Mouse (Mus musculus) heart, embryonic 15.5 days (tissue): ENCODE data around the gene Ak1. TPM values are rescaled to one million over a fixed set of nuclear protein-coding genes. Genes with fewer than 3 reads are reported as not detected.

Experiments used
- ATAC-seq: fragments of 200-750 bp; cut with Nextera tagmentation; replicated peaks from 2 replicates; pipeline ENCODE4 v1.8.0; 2017; ENCODE audit warnings: low read depth, moderate TSS enrichment; ENCODE audit not compliant: insufficient number of reproducible peaks, insufficient read depth, low FRiP score
- H3K27ac ChIP-seq: fragments of 300-500 bp; sonication (generic); 2 replicates; pipeline ENCODE4 v1.5.1; 2015; ENCODE audit warnings: mild to moderate bottlenecking, inconsistent platforms
- H3K27me3 ChIP-seq: fragments of 300-500 bp; sonication (generic); 2 replicates; pipeline ENCODE4 v1.6.1; 2015; ENCODE audit warnings: inconsistent platforms
- H3K36me3 ChIP-seq: fragments of 300-500 bp; sonication (generic); 2 replicates; pipeline ENCODE4 v1.6.1; 2015; ENCODE audit warnings: mild to moderate bottlenecking, inconsistent platforms
- H3K4me1 ChIP-seq: fragments of 300-500 bp; sonication (generic); replicated peaks from 2 replicates; pipeline ENCODE4 v1.6.1; 2015; ENCODE audit warnings: inconsistent platforms
- H3K4me2 ChIP-seq: fragments of 300-500 bp; sonication (generic); 2 replicates; pipeline ENCODE4 v1.6.1; 2015; ENCODE audit warnings: inconsistent platforms, mild to moderate bottlenecking, moderate library complexity
- H3K4me3 ChIP-seq: fragments of 300-500 bp; sonication (generic); 2 replicates; pipeline ENCODE4 v1.5.1; 2015; ENCODE audit warnings: mild to moderate bottlenecking, inconsistent platforms
- H3K9ac ChIP-seq: fragments of 300-500 bp; sonication (generic); 2 replicates; pipeline ENCODE4 v1.6.1; 2015; ENCODE audit warnings: mild to moderate bottlenecking, inconsistent platforms
- H3K9me3 ChIP-seq: fragments of 300-500 bp; sonication (generic); replicated peaks from 2 replicates; pipeline ENCODE4 v1.6.1; 2016; ENCODE audit warnings: inconsistent platforms
- WGBS: fragments of 180-500 bp; shearing (Covaris S2); methylation state at CpG from one replicate; pipeline ENCODE4 v1.1.7; 2015; ENCODE audit warnings: mixed read lengths; 5-methylcytosine and 5-hydroxymethylcytosine counted together
- polyA plus RNA-seq: library from polyadenylated mRNA; unstranded; fragments of >200 nt; fragmentation: Nextera tagmentation; extraction: Ambion mirVana; gene quantifications from 2 replicates; pipeline ENCODE4 v1.2.1, GENCODE M21; 2015

The Ak1 gene
- polyA plus RNA-seq, 1 experiment from 2014 or later: 390 TPM

DNA sequence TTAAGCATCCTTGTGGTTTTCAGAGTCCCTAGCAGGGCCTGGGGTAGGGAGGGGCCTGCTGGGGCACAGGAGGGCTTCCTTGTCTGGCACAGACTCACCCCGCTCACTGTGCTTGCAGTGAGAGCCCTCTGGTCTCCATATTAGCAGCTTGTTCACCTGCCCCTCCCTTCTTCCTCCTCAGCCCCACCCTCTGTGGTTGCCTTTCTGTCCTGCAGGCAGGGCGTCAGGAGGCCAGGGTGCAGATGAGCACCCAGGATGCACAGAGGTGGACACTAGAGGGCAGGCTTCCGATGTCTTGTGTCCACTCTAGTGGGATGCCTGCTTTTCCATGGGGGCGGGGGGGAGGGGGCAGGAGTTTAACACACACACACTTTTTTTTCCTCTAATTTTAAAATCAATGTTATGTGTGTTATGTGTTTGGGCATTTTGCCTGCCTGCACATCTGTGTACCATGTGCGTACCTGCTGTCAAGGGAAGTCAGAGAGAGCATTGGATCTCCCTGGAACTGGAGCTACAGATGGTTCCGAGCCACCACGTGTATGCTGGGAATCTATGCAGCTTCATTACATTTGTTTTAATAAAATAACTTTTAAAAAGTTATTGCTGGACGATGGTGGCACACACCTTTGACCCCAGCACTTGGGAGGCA, 20.0 kb upstream of the Ak1 start:
- 39% methylated on average over 8 of the region's 8 CpGs for WGBS
- no peaks in the 10 kb centered on the region for H3K27me3 ChIP-seq
- no peak overlapping the region for H3K9ac ChIP-seq
- no peak overlapping the region for H3K27ac ChIP-seq
- ATAC-seq: peak; percentile 48; the same call in 1 of the 2 replicates
- no peak overlapping the region for H3K4me3 ChIP-seq
- peaks cover 15% of the 10 kb centered on the region for H3K4me1 ChIP-seq
- H3K4me2 ChIP-seq: no peak overlapping the region
- H3K9me3 ChIP-seq: no peaks in the 10 kb centered on the region
- H3K36me3 ChIP-seq: peaks cover 15% of the 10 kb centered on the region; the same call in 1 of the 2 replicates

DNA sequence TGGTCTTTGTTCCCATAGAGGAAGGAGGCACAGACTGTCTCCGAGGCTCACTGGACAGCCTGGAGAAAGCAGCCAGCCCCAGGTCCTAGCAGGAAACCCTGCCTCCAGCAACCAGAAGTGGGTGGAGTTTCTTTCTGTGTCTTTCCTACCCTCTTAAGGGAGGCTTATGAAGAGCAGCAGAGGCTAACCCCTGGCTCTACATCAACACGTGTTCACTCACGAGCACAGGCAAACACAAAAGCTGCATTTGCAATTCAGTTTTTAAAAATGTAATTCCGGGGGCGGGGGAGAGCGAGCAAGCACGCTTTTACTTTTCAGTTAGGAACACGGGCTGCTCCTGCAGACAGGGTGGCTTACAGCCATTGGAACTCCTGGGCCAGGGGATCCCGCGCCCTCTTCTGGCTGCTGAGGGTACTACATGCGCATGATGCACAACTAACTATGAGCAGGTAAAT, 18.9 kb upstream of the Ak1 start:
- peaks cover 21% of the 10 kb centered on the region for H3K4me1 ChIP-seq
- H3K27ac ChIP-seq: peak overlapping the region; percentile 60
- under 1% methylated on average over 11 of the region's 11 CpGs for WGBS
- H3K9ac ChIP-seq: 0 out of 2 replicates have a peak overlapping the region, but pooled peaks have one; percentile 15
- H3K4me2 ChIP-seq: peak overlapping the region; percentile 67
- no peaks in the 10 kb centered on the region for H3K27me3 ChIP-seq
- peaks cover 4% of the 10 kb centered on the region; the same call in 1 of the 2 replicates for H3K36me3 ChIP-seq
- ATAC-seq: no peak; the same call in 1 of the 2 replicates
- no peaks in the 10 kb centered on the region for H3K9me3 ChIP-seq
- peak overlapping the region; percentile 43 for H3K4me3 ChIP-seq

DNA sequence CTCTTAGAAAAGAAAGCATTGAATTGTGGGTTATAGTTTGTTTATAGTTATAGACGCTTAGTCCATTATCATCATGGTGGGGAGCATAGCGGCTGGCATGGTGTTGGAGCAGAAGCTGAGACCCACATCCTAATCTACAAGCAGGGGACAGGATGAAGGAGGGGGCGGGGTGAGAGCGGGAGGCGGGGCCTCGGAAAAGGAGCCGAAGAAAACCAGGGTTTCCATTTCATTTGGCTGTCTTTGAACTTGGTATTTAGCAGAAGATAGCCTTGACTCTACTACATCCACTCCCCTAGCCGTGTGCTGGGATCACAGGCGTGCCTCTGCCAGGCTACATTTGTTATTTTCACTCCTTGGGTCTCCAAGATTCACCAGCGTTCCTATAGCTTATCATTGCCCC, 16.9 kb upstream of the Ak1 start:
- no peaks in the 10 kb centered on the region for H3K27me3 ChIP-seq
- H3K27ac ChIP-seq: no peak overlapping the region
- no peaks in the 10 kb centered on the region for H3K36me3 ChIP-seq
- no peak overlapping the region for H3K9ac ChIP-seq
- WGBS: 35% methylated on average over 10 of the region's 10 CpGs
- H3K9me3 ChIP-seq: no peaks in the 10 kb centered on the region
- H3K4me3 ChIP-seq: no peak overlapping the region
- H3K4me2 ChIP-seq: no peak overlapping the region
- H3K4me1 ChIP-seq: peaks cover 39% of the 10 kb centered on the region
- ATAC-seq: no peak

DNA sequence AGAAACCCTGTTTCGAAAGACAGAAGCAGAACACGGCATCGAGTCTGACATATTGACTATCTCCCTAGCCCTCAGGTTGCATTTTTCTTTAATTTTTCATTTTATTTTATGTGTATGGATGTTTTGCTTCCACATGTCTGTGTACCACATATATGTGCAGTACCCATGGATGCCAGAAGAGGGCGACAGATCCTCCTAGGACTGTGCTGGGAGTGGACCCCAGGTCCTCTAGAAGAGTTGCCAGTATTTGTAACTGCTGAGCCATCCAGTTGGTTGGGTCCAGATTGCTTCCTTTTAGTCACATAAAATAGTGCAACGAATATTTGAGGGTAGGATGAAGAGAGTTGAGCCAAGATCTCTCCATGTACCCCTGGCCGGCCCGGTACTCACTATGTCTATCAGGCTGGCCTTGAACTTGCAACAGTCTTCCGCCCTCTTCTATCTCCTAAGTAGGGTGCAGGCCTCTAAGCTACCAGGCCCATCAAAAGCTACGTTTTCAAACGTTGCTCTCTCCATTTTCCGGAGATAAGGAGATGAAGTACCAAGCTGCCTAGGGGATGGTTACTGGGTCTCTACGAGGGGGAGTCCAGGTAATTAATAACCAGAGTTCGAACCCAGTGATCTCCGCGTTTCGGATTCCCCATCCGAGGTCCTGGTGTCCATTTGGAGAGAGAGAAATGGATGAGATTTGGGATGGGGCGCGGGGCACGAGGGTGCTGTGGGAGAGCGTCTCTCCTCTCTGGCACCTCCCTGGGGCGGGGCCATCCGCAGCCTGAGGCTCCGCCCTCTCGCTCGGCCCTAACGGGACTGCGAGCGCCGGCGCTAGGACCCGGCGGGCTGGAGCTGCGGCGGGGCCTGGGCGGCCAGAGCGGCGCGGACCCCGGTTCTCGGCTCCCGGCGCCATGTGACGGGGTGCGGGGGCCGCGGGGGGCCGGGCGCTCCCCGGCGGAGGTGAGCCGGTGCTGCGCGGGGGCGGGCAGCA, 15.1 kb upstream of the Ak1 start:
- peak overlapping the region; percentile 83 for H3K9ac ChIP-seq
- peak; percentile 77 for ATAC-seq
- peak overlapping the region; percentile 95 for H3K4me2 ChIP-seq
- peak overlapping the region; percentile 94 for H3K27ac ChIP-seq
- WGBS: 11% methylated on average over 53 of the region's 55 CpGs
- no peaks in the 10 kb centered on the region for H3K27me3 ChIP-seq
- H3K36me3 ChIP-seq: no peaks in the 10 kb centered on the region
- H3K4me3 ChIP-seq: peak overlapping the region; percentile 79
- peaks cover 53% of the 10 kb centered on the region for H3K4me1 ChIP-seq
- no peaks in the 10 kb centered on the region for H3K9me3 ChIP-seq

DNA sequence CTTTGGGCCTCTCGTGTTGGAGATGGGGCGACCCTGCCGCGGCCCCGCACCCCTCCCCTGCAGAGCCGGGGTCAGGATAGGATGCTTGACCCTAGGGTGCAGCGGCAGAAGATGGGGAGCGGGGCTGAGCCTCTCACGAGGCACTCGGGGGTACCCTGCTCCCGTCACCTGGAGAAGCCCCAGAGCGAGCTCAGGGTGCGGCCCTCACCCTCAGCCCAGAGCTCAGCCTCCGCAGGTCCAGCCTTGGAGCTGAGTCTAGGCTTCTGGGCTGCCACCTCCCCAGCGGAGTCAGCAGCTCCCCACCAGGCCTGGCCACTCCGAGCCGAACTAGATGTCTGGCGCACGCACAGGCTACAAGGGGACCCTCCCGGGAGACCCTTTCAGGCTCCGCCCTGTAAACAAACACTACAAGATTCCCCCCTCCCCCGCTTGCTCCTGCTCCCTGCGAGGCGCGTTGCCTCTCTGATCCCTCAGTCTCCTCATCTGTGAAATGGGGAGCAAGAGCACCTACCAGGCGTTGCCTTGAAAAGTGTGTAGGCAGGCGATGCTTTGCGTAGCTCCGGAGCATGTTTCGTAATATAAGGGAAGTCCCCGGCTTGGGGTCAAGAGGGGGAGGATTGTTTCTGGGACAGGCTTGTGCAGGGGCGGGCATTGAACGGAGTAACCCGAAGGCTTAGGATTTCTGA, 14.2 kb upstream of the Ak1 start:
- peak overlapping the region; percentile 95 for H3K4me2 ChIP-seq
- 4% methylated on average over 34 of the region's 34 CpGs for WGBS
- H3K9ac ChIP-seq: peak overlapping the region; percentile 83
- H3K4me1 ChIP-seq: peaks cover 52% of the 10 kb centered on the region
- peak overlapping the region; percentile 79 for H3K4me3 ChIP-seq
- no peaks in the 10 kb centered on the region for H3K27me3 ChIP-seq
- ATAC-seq: no peak
- H3K9me3 ChIP-seq: no peaks in the 10 kb centered on the region
- peak overlapping the region; percentile 94 for H3K27ac ChIP-seq
- no peaks in the 10 kb centered on the region for H3K36me3 ChIP-seq

DNA sequence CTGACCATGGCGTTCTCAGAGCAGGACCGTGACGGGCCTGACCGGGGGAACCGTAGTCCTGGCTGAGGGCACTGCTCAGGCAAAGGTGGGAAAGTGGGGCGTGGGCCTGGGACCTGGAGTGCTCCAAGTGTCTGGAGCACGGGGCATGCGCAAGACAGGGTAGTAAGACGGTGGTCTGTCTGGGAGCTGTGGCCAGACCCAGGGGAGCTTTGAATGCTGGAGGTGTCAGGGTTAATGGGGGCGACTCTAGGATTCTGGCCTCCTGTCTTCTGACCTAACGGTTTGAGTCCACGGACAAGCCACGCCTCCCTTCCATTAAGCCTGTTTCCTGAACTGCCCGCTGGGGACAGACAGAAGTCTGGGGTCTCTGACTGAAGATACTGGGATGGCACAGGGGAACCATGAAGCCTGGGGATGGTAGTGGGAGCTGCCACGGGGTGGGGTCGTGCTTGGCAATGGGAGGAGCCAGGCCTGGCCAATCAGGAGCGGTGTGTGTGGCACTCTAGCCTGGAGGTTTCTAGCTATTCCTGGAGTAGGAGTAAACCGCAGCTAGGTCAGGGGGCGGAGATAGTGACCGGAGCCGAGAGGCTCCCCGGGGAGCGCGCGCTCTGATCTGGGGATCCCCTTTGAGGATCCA, 13.3 kb upstream of the Ak1 start:
- 3% methylated on average over 25 of the region's 25 CpGs for WGBS
- H3K4me3 ChIP-seq: peak overlapping the region; percentile 79
- H3K4me1 ChIP-seq: peaks cover 49% of the 10 kb centered on the region
- H3K36me3 ChIP-seq: no peaks in the 10 kb centered on the region
- peak; percentile 79 for ATAC-seq
- peak overlapping the region; percentile 95 for H3K4me2 ChIP-seq
- H3K27me3 ChIP-seq: no peaks in the 10 kb centered on the region
- no peaks in the 10 kb centered on the region for H3K9me3 ChIP-seq
- H3K9ac ChIP-seq: peak overlapping the region; percentile 83
- peak overlapping the region; percentile 94 for H3K27ac ChIP-seq

DNA sequence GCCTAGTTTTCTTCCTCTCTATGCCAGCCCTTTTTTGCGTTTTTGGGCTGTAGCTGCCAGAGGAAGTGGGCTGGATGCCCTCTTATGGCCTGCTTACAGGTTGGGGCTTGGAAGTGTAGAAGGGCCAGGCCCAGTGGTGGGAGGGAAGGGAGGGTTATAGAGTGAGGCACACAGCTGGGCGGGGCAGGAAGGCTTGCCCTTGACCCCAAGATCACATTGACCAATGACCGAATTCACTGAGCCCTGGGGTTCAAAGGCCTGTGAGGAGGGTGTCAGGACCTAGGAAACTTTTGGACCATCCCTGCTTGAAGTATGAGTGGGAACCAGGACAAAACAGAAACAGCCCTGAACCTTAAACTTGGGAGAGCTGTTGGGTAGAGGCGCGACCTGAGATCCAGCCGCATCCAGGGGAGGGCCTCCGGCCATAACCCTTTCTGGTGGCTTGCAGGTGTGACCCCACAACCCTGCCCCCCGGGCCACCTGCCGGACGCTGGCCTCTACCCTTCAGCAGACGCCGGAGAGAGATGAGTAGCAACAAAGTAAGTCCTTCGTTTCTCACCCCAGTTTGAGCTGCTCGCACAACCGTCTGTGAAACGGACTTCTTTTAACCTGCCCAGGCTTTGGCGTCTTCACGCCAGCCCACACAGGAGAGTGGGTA, 12.7 kb upstream of the Ak1 start:
- no peaks in the 10 kb centered on the region for H3K27me3 ChIP-seq
- WGBS: 38% methylated on average over 18 of the region's 18 CpGs
- H3K27ac ChIP-seq: peak overlapping the region; percentile 94
- H3K9me3 ChIP-seq: no peaks in the 10 kb centered on the region
- H3K9ac ChIP-seq: peak overlapping the region; percentile 83
- peak; percentile 27; the same call in 1 of the 2 replicates for ATAC-seq
- H3K4me1 ChIP-seq: peaks cover 49% of the 10 kb centered on the region
- peak overlapping the region; percentile 79 for H3K4me3 ChIP-seq
- H3K4me2 ChIP-seq: peak overlapping the region; percentile 95
- no peaks in the 10 kb centered on the region for H3K36me3 ChIP-seq

DNA sequence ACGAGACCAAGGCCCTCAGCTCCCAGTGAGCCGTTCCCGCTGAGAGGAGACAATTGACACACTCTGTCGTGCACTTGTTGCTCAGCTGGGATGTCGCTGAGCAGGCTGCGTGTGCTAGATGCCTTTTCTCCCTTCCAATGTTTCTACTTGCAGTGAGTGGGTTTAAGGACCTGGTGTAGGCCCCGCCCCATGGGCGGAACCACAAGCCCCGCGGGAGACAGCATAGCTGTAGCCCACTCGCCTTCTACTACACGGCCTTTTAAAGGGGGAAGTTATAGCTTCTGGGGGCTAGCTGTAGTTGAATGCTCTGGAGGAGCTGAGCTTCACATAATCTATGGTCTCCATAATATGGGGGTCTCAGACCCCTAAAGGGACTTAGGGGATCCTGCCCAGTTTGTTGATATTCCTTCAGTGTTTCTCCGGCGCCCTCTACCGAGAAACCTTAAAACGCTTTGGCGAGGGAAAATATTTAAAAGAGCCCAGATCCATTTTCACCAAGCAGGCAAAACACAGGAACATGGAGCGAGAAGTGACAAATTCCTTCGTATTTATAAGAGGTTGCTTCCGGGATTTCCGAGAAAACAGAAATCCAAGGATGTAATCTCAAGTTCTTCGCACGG, 10.8 kb upstream of the Ak1 start:
- Histone ChIP-seq H3K9me3 (no peaks in the 10 kb centered on the region), H3K9ac (peak overlapping the region; percentile 40), H3K36me3 (peaks cover 12% of the 10 kb centered on the region; the same call in 1 of the 2 replicates), H3K27me3 (no peaks in the 10 kb centered on the region), H3K27ac (peak overlapping the region; percentile 58), H3K4me3 (peak overlapping the region; percentile 52), H3K4me1 (peaks cover 49% of the 10 kb centered on the region), H3K4me2 (peak overlapping the region; percentile 95)
- 10% methylated on average over 23 of the region's 23 CpGs for WGBS
- ATAC-seq: no peak

DNA sequence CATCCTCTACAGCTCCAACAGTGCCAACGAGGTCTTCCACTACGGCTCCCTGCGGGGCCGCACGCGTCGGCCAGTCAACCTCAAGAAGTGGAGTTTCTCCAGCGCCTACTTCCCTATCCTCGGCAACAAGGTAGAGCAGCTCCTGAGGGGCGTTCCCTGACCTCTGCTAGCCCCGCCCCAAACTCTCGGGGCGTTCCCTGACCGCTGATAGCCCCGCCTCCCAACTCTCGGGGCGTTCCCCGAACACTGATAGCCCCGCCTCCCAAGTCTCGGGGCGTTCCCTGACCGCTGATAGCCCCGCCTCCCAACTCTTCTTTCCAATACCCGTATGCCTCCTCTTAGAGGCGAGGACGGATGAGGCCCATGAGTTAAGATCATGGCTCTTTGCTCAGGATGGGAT, 9.3 kb upstream of the Ak1 start:
- no peak overlapping the region for H3K4me2 ChIP-seq
- ATAC-seq: no peak
- H3K9ac ChIP-seq: no peak overlapping the region
- H3K4me3 ChIP-seq: no peak overlapping the region
- peaks cover 26% of the 10 kb centered on the region for H3K36me3 ChIP-seq
- H3K27ac ChIP-seq: no peak overlapping the region
- no peaks in the 10 kb centered on the region for H3K27me3 ChIP-seq
- peaks cover 47% of the 10 kb centered on the region for H3K4me1 ChIP-seq
- H3K9me3 ChIP-seq: no peaks in the 10 kb centered on the region
- WGBS: 78% methylated on average over 26 of the region's 26 CpGs

DNA sequence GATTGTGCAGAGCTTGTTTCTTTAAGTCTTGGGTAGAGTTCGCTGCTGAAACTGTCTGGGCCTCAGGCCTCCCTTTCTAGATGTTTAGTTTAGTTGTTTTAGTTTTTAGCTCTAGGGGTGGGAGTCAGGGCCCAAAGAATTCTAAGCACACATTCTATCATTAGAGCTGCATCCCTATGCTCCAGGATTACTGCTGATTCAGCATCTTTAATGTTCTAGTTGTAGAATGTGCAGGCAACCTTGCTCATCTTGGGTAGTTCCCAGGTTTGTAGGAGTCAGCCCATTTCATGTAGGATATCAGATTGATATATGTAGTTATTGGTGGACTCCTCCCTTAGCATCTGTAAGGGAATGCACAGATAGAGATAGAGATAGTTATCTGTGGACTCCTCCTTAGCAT, 4.4 kb upstream of the Ak1 start:
- H3K36me3 ChIP-seq: peaks cover 40% of the 10 kb centered on the region
- WGBS: 95% methylated on average over 1 of the region's 1 CpGs
- no peaks in the 10 kb centered on the region for H3K27me3 ChIP-seq
- H3K27ac ChIP-seq: no peak overlapping the region
- H3K9ac ChIP-seq: no peak overlapping the region
- no peak for ATAC-seq
- H3K4me2 ChIP-seq: no peak overlapping the region
- H3K4me3 ChIP-seq: no peak overlapping the region
- H3K4me1 ChIP-seq: peaks cover 36% of the 10 kb centered on the region
- no peaks in the 10 kb centered on the region for H3K9me3 ChIP-seq
